Mouse (Mus musculus) limb, embryonic 14.5 days (tissue): ENCODE measurements around the gene Vrtn. TPM values are rescaled to one million over a fixed set of nuclear protein-coding genes. Genes with fewer than 3 reads are reported as not detected.

ENCODE experiments used
- ATAC-seq: fragments of 200-750 bp; cut with Nextera tagmentation; 2 replicates; pipeline ENCODE4 v1.8.0; 2017; ENCODE audit warnings: low read depth, moderate number of reproducible peaks, moderate TSS enrichment; ENCODE audit not compliant: low FRiP score
- DNase-seq: peaks from one replicate; pipeline ENCODE4 v3.0.0-alpha.2; 2015; ENCODE audit warnings: low spot score
- H3K27ac ChIP-seq: fragments of 300-500 bp; sonication (generic); replicated peaks from 2 replicates; pipeline ENCODE4 v1.5.1; 2014; ENCODE audit warnings: low read depth, mild to moderate bottlenecking, low read length, moderate library complexity, mixed read lengths
- H3K27me3 ChIP-seq: fragments of 300-500 bp; sonication (generic); 2 replicates; pipeline ENCODE4 v1.6.1; 2014; ENCODE audit warnings: low read length, mixed read lengths; ENCODE audit not compliant: control insufficient read depth, insufficient read depth
- H3K36me3 ChIP-seq: fragments of 300-500 bp; sonication (generic); 2 replicates; pipeline ENCODE4 v1.6.1; 2014; ENCODE audit warnings: mild to moderate bottlenecking, low read length, moderate library complexity, mixed read lengths; ENCODE audit not compliant: control insufficient read depth, insufficient read depth
- H3K4me1 ChIP-seq: fragments of 300-500 bp; sonication (generic); 2 replicates; pipeline ENCODE4 v1.6.1; 2014; ENCODE audit warnings: antibody characterized with exemption, low read length, mixed read lengths; ENCODE audit not compliant: control insufficient read depth, insufficient read depth
- H3K4me2 ChIP-seq: fragments of 300-500 bp; sonication (generic); replicated peaks from 2 replicates; pipeline ENCODE4 v1.6.1; 2014; ENCODE audit warnings: low read depth, mild to moderate bottlenecking, low read length, moderate library complexity; ENCODE audit not compliant: severe bottlenecking
- H3K4me3 ChIP-seq: fragments of 300-500 bp; sonication (generic); replicated peaks from 2 replicates; pipeline ENCODE4 v1.5.1; 2014; ENCODE audit warnings: low read length
- H3K9ac ChIP-seq: fragments of 300-500 bp; sonication (generic); 2 replicates; pipeline ENCODE4 v1.6.1; 2014; ENCODE audit warnings: mild to moderate bottlenecking, low read depth, low read length, moderate library complexity; ENCODE audit not compliant: severe bottlenecking
- H3K9me3 ChIP-seq: fragments of 300-500 bp; sonication (generic); 2 replicates; pipeline ENCODE4 v1.6.1; 2016; ENCODE audit warnings: low read length; ENCODE audit not compliant: control insufficient read depth
- POLR2A ChIP-seq: fragments of 200-500 bp; IDR thresholded peaks from 2 replicates; pipeline ENCODE4 v1.8.0; 2012; ENCODE audit warnings: inconsistent platforms, mild to moderate bottlenecking, moderate library complexity, borderline replicate concordance; ENCODE audit not compliant: insufficient read depth, insufficient read length; ENCODE audit errors: extremely low read depth
- WGBS: fragments of 180-500 bp; shearing (Covaris S2); extraction: QIAGEN DNeasy Blood & Tissue Kit; methylation state at CpG from one replicate; pipeline ENCODE4 v1.1.7; 2014; 5-methylcytosine and 5-hydroxymethylcytosine counted together
- polyA plus RNA-seq, 2 experiments: library from polyadenylated mRNA; depleted of rRNA in 1 of 2; stranded (reverse) in 1 of 2; unstranded in 1 of 2; fragments of >200 nt; fragmentation: Nextera tagmentation in 1 of 2; extraction: Ambion mirVana in 1 of 2; gene quantifications; 2 replicates each; pipeline versions ENCODE4 v1.2.1 to v1.2.3; 2012 to 2014

Vrtn gene
- polyA plus RNA-seq, 2 experiments: 0.06 TPM; not detected in 1

DNA sequence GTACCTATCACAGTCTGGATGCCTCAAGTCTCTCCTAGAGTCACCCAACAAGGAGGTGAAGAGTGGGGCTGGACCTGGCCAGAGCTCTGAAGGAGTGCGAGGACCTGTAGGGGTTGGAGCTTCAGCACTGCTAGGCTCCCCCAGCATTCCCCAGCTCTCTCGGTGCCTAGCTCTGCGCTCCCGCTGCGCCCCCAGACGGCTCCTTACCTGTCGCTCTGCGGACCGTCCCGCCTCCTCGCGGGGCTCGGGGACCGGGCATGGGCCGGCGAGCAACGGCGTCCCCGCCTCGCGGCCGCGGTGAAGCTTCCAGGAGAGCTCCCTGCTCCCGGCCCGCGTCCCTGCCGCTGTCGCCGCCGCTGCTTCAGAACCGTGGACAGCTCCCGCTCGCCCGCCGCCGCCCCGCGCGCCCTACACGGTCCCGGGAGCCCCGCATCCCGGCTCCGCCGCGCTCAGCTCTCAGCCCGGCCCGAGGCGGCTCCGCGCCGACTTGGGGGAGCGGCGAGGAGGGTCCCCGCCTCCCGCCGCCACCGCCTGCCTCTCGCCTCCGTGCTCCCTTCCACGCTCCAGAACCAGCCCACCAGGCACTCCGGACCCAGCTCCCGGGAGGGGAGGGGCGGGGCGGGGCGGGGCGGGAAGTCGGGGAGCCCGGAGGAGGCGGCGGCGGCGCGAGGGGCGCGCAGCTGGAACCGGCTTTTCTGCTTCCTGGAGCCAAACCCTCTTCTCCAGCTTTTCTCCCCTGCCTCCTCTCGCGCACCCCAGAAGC is 57.7 kb downstream of the Vrtn start, which contains the start of gene Syndig1l:
Gene Syndig1l, minus strand, starts transcription at position 513 of the 763 bp plus-strand sequence.
- 0% methylated on average over 24 of the region's 79 CpGs for WGBS
- Histone ChIP-seq H3K4me3 (peak within 1 kb of the TSS; percentile 45), H3K4me1 (no peaks in the 10 kb centered on the region), H3K9ac (no peak within 1 kb of the TSS), H3K27me3 (peaks cover 42% of the 10 kb centered on the region), H3K4me2 (peak within 1 kb of the TSS; percentile 83), H3K36me3 (no peaks in the 10 kb centered on the region), H3K27ac (no peak within 1 kb of the TSS), H3K9me3 (no peaks in the 10 kb centered on the region)
- DNase-seq (peak; percentile 63), ATAC-seq (peak; percentile 53)
- no peak for TF ChIP-seq POLR2A

Other genes with a start within 250 kb of the Vrtn start
- 7.7 and 8.0 TPM in 2 replicates for gene Entpd5, start 232.0 kb upstream of the Vrtn start, polyA plus RNA-seq (2012; rRNA removed)
- gene Entpd5, start 232.0 kb upstream of the Vrtn start, polyA plus RNA-seq (2014; fragmentation: Nextera tagmentation; extraction: Ambion mirVana): 12.2 and 12.7 TPM in 2 replicates
- gene Bbof1, start 231.9 kb upstream of the Vrtn start, polyA plus RNA-seq (2012; rRNA removed): 0.55 and 1.3 TPM in 2 replicates
- 0.95 and 1.1 TPM in 2 replicates for gene Bbof1, start 231.9 kb upstream of the Vrtn start, polyA plus RNA-seq (2014; fragmentation: Nextera tagmentation; extraction: Ambion mirVana)
- gene Rnf113a2, start 223.8 kb upstream of the Vrtn start, polyA plus RNA-seq (2012; rRNA removed): 10.4 and 18.1 TPM in 2 replicates
- gene Rnf113a2, start 223.8 kb upstream of the Vrtn start, polyA plus RNA-seq (2014; fragmentation: Nextera tagmentation; extraction: Ambion mirVana): 21.6 and 24.5 TPM in 2 replicates
- gene Aldh6a1, start 190.0 kb upstream of the Vrtn start, polyA plus RNA-seq (2012; rRNA removed): 18.9 and 19.0 TPM in 2 replicates
- gene Aldh6a1, start 190.0 kb upstream of the Vrtn start, polyA plus RNA-seq (2014; fragmentation: Nextera tagmentation; extraction: Ambion mirVana): 37.9 and 41.2 TPM in 2 replicates
- 17.3 and 26.9 TPM in 2 replicates for gene Lin52, start 189.6 kb upstream of the Vrtn start, polyA plus RNA-seq (2012; rRNA removed)
- 17.9 and 24.2 TPM in 2 replicates for gene Lin52, start 189.6 kb upstream of the Vrtn start, polyA plus RNA-seq (2014; fragmentation: Nextera tagmentation; extraction: Ambion mirVana)
- gene Vsx2, start 71.3 kb upstream of the Vrtn start, polyA plus RNA-seq (2012; rRNA removed): 0.47 and 0.65 TPM in 2 replicates
- 0.22 and 0.29 TPM in 2 replicates for gene Vsx2, start 71.3 kb upstream of the Vrtn start, polyA plus RNA-seq (2014; fragmentation: Nextera tagmentation; extraction: Ambion mirVana)
- gene Abcd4, start 23.6 kb upstream of the Vrtn start, polyA plus RNA-seq (2012; rRNA removed): 32.3 and 37.9 TPM in 2 replicates
- 11.5 and 12.5 TPM in 2 replicates for gene Abcd4, start 23.6 kb upstream of the Vrtn start, polyA plus RNA-seq (2014; fragmentation: Nextera tagmentation; extraction: Ambion mirVana)
- gene Syndig1l, start 57.8 kb downstream of the Vrtn start, polyA plus RNA-seq (2012; rRNA removed): 0.03 TPM in 1 of 2 replicates, not detected in the other
- not detected in 2 replicates for gene Syndig1l, start 57.8 kb downstream of the Vrtn start, polyA plus RNA-seq (2014; fragmentation: Nextera tagmentation; extraction: Ambion mirVana)
- gene Npc2, start 132.1 kb downstream of the Vrtn start, polyA plus RNA-seq (2012; rRNA removed): 76.2 and 87.7 TPM in 2 replicates
- gene Npc2, start 132.1 kb downstream of the Vrtn start, polyA plus RNA-seq (2014; fragmentation: Nextera tagmentation; extraction: Ambion mirVana): 65.1 and 73.4 TPM in 2 replicates
- 108 TPM in 2 replicates for gene Isca2, start 132.2 kb downstream of the Vrtn start, polyA plus RNA-seq (2012; rRNA removed)
- 138 and 145 TPM in 2 replicates for gene Isca2, start 132.2 kb downstream of the Vrtn start, polyA plus RNA-seq (2014; fragmentation: Nextera tagmentation; extraction: Ambion mirVana)
- 12.3 and 17.1 TPM in 2 replicates for gene Ltbp2, start 235.5 kb downstream of the Vrtn start, polyA plus RNA-seq (2012; rRNA removed)
- gene Ltbp2, start 235.5 kb downstream of the Vrtn start, polyA plus RNA-seq (2014; fragmentation: Nextera tagmentation; extraction: Ambion mirVana): 4.4 and 5.2 TPM in 2 replicates